Mouse (Mus musculus) adrenal gland, postnatal 14 days (tissue): Measurements from ENCODE around the gene Tom1l2. TPM values are rescaled to one million over a fixed set of nuclear protein-coding genes. Genes with fewer than 3 reads are reported as not detected.

Source experiments
- DNase-seq: peaks from one replicate; pipeline ENCODE4 v3.0.0; 2021; ENCODE audit warnings: mixed read lengths
- long read RNA-seq, 2 experiments: library from polyadenylated mRNA; stranded (forward); transcript quantifications; one replicate each; pipeline ENCODE4 v2.0.0; 2021
- total RNA-seq: library from RNA; stranded (reverse); gene quantifications from 2 replicates; pipeline ENCODE4 v1.2.3, GENCODE M21; 2021

Tom1l2 gene
- 55.9 and 65.0 TPM in 2 replicates for total RNA-seq
- long read RNA-seq, experiment 1, full-length matches to known transcripts = 17 of 33 reads
- long read RNA-seq, experiment 1, partial matches to known transcripts = 0 of 33 reads
- long read RNA-seq, experiment 1, other reads (novel, unspliced or antisense) = 16 of 33 reads
- long read RNA-seq, experiment 2, full-length matches to known transcripts = 14 of 42 reads
- long read RNA-seq, experiment 2, partial matches to known transcripts = 0 of 42 reads
- long read RNA-seq, experiment 2, other reads (novel, unspliced or antisense) = 28 of 42 reads

- peak; percentile 100 for DNase-seq
Measured at GRCm38 (mm10) chr11:60352559-60353411, at the start of gene Tom1l2, which contains the start of gene Drc3. Gene Tom1l2 (minus strand): TSS chr11:60352905. Gene Drc3 (plus strand): TSS chr11:60353329.

- no peak for DNase-seq
Measured at GRCm38 (mm10) chr11:60397172-60397571, 44.5 kb upstream of the Tom1l2 start.

GRCm38 (mm10) chr11:60396546-60396945 lies 43.8 kb upstream of the Tom1l2 start:
- peak; percentile 15 for DNase-seq

- no peak for DNase-seq
Measured at GRCm38 (mm10) chr11:60391346-60391745, 38.6 kb upstream of the Tom1l2 start.

GRCm38 (mm10) chr11:60387944-60388343 lies 35.2 kb upstream of the Tom1l2 start:
- DNase-seq = no peak

- no peak for DNase-seq
Measured at GRCm38 (mm10) chr11:60385946-60386345, 33.2 kb upstream of the Tom1l2 start.

GRCm38 (mm10) chr11:60384762-60385421 lies 32.2 kb upstream of the Tom1l2 start:
- no peak for DNase-seq

- no peak for DNase-seq
Measured at GRCm38 (mm10) chr11:60383518-60383917, 30.8 kb upstream of the Tom1l2 start.

GRCm38 (mm10) chr11:60374481-60374880 lies 21.8 kb upstream of the Tom1l2 start:
- DNase-seq = no peak

GRCm38 (mm10) chr11:60370431-60370830 lies 17.7 kb upstream of the Tom1l2 start:
- DNase-seq = no peak

- DNase-seq = no peak
Measured at GRCm38 (mm10) chr11:60369448-60369847, 16.7 kb upstream of the Tom1l2 start.

- DNase-seq = no peak
Measured at GRCm38 (mm10) chr11:60368909-60369308, 16.2 kb upstream of the Tom1l2 start.

- no peak for DNase-seq
Measured at GRCm38 (mm10) chr11:60367256-60367655, 14.6 kb upstream of the Tom1l2 start.

GRCm38 (mm10) chr11:60366239-60367019 lies 13.7 kb upstream of the Tom1l2 start:
- no peak for DNase-seq

GRCm38 (mm10) chr11:60360631-60361201 lies 8.0 kb upstream of the Tom1l2 start:
- no peak for DNase-seq

- no peak for DNase-seq
Measured at GRCm38 (mm10) chr11:60359936-60360335, 7.2 kb upstream of the Tom1l2 start.

GRCm38 (mm10) chr11:60359138-60359537 lies 6.4 kb upstream of the Tom1l2 start:
- DNase-seq = no peak

GRCm38 (mm10) chr11:60358548-60358947 lies 5.8 kb upstream of the Tom1l2 start:
- no peak for DNase-seq

GRCm38 (mm10) chr11:60357116-60357515 lies 4.4 kb upstream of the Tom1l2 start:
- no peak for DNase-seq

- DNase-seq = no peak
Measured at GRCm38 (mm10) chr11:60355952-60356351, 3.2 kb upstream of the Tom1l2 start.

GRCm38 (mm10) chr11:60351925-60352371 lies 757 bp downstream of the Tom1l2 start:
- DNase-seq = peak; percentile 71

- DNase-seq = no peak
Measured at GRCm38 (mm10) chr11:60351388-60351787, 1.3 kb downstream of the Tom1l2 start.
